Mouse (Mus musculus): ENCODE data around the gene Cdc37l1. TPM values are rescaled to one million over a fixed set of nuclear protein-coding genes. Genes with fewer than 3 reads are reported as not detected.

Gene Cdc37l1
- 27.6 and 31.8 TPM in 2 replicates for polyA plus RNA-seq (2015; fragmentation: Nextera tagmentation; extraction: Ambion mirVana)

DNA sequence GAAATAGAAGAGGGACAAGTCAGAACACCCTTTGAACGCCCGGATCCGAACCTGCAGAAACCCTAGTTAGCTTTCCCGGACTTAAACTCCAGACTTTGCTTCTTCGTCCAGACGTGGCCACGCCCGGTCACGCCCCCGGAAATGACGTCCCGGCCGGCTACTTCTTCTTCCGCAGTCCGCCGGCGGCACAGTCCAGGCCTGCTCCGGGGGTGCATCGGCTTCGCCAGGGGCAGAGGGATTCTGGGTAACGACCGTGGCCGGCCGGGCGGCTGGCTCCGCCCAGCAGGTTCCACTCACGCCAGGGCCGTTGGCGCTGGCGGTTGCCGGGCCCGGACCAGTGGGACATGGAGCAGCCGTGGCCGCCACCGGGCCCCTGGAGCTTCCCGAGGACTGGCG is at the start of gene Cdc37l1:
Cdc37l1 (plus strand) TSS at position 159 of the 396 bp plus-strand sequence.

DNA sequence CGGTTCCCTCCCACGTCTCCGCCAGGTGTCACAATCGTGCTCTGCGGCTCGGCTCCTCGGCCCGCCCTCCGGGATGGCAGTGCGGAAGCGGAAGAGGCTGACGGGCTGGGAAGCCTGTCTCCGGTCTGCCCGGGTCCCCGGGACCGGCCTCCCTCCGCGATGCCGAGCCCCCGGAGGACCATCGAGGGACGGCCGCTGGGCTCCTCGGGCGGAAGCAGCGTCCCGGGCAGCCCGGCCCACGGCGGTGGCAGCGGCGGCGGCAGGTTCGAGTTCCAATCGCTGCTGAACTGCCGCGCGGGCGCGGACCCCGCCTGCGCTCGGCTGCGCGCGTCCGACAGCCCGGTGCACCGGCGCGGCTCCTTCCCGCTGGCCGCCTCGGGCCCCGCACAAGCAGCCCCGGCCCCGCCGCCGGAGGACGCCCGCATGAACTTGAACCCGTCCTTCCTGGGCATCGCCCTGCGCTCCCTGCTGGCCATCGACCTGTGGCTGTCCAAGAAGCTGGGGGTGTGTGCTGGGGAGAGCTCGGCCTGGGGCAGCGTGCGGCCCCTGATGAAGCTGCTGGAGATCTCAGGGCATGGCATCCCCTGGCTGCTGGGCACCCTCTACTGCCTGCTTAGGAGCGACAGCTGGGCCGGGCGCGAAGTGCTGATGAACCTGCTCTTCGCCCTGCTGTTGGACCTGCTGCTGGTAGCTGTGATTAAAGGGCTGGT is 26.2 kb upstream of the Cdc37l1 start, which contains the start of gene Plpp6:
Plpp6 (plus strand) TSS at position 112 of the 710 bp plus-strand sequence.

DNA sequence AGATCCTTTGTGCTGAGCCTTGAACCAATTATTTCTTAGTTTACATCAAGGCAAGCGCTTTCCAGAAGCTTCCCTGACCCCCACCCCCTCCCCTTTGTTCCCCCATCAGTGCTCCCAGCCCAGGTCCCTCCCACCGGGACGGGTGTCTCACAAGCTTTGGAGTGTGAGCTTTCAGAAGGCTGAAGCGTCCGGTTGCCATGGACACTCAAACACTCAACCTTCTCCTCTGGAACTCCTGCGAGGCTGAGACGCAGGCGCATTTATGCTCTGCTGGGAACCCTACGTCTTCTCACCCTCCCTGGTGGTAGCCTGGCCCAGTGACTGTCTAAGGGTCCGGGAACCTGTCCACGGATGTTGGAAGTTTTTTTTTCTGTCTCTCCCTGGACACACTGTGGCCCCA is 22.5 kb upstream of the Cdc37l1 start, which contains the start of gene 4430402I18Rik:
4430402I18Rik (minus strand) TSS at position 149 of the 400 bp plus-strand sequence.

DNA sequence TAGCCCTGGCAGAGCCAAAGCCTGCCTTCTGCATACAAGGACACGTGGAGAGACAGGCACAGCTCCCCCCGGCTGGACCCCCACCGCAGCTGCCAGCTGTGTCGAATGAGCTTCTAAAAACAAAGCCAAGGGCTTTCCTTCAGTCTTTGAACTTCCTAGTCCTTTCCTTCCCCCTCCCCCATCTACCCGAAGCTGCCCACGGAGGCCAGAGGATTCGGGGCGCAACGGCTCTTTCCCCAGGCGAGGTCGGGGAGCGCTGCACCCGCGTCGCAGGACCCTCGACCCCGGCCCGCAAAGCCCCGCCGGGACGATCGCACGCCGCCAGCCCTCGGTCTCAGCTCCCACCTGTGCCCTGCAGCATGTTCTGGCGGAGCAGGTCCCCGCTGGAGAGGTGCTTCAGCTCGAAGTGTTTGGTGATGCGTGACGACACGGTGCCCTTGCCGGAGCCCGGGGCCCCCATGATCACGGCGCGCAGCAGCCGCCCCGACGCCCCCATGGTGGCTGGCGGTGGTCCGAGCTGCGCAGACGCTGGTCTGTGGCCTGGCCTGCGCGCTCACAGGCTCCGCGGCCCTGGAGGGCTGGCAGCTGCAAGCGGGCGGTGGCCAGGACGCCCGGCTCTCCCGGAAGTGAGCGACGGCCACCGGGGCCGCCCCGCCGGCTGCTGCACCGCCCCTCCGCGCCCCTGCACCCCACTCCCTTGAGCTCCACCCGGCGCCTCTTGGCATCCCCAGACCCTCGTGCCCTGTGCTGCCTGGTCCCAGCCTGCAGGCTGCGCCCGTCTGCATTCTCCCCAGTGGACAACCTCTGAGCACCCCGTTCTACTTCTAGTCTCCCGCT is 57.4 kb downstream of the Cdc37l1 start, which contains the start of gene Ak3:
Ak3 (minus strand) TSS at position 628 of the 837 bp plus-strand sequence.

Other genes with a start within 250 kb of the Cdc37l1 start
- gene Slc1a1, start 155.3 kb upstream of the Cdc37l1 start, polyA plus RNA-seq (2015; fragmentation: Nextera tagmentation; extraction: Ambion mirVana), result 9.2 and 16.2 TPM in 2 replicates
- 7.1 and 7.8 TPM in 2 replicates for gene Plpp6, start 26.4 kb upstream of the Cdc37l1 start, polyA plus RNA-seq (2015; fragmentation: Nextera tagmentation; extraction: Ambion mirVana)
- 0.85 and 1.1 TPM in 2 replicates for gene 4430402I18Rik, start 22.6 kb upstream of the Cdc37l1 start, polyA plus RNA-seq (2015; fragmentation: Nextera tagmentation; extraction: Ambion mirVana)
- gene Ak3, start 57.6 kb downstream of the Cdc37l1 start, polyA plus RNA-seq (2015; fragmentation: Nextera tagmentation; extraction: Ambion mirVana), result 114 and 127 TPM in 2 replicates
- gene Rcl1, start 111.0 kb downstream of the Cdc37l1 start, polyA plus RNA-seq (2015; fragmentation: Nextera tagmentation; extraction: Ambion mirVana), result 29.6 and 34.7 TPM in 2 replicates

All from urinary bladder, postnatal 0 days (tissue).